Mouse (Mus musculus): ENCODE data around the gene Gnptab.

GRCm38 (mm10) chr10:88407875-88408631 is 29.1 kb downstream of the Gnptab start:
- no peak for TF ChIP-seq CTCF (IDR thresholded peaks at IDR 0.05; ENCODE audit: borderline replicate concordance, insufficient read depth, low read depth, low read length)
- no peak for TF ChIP-seq POLR2A (IDR thresholded peaks at IDR 0.05; ENCODE audit: borderline replicate concordance, insufficient read depth, low read length)

All from cerebellum, adult 2 months (tissue).